Mouse (Mus musculus) CH12.LX (cell line): ENCODE data around the gene Ufd1.

Experiments used
- CHD2 ChIP-seq: IDR thresholded peaks from 2 replicates; pipeline ENCODE4 v1.6.1; 2011; ENCODE audit warnings: low read length, improper control_type of control experiment
- CTCF ChIP-seq, 2 experiments: IDR thresholded peaks in 1 of 2; conservative IDR thresholded peaks in 1 of 2; 2 replicates each; pipeline ENCODE4 v1.5.1; 2011 to 2012; ENCODE audit warnings: low read depth in 2 of 2, low read length in 2 of 2, improper control_type of control experiment in 1 of 2, inconsistent platforms in 1 of 2, mild to moderate bottlenecking in 1 of 2, moderate library complexity in 1 of 2
- IRF4 ChIP-seq: IDR thresholded peaks from 2 replicates; pipeline ENCODE4 v1.6.1; 2014; ENCODE audit warnings: low read depth, mild to moderate bottlenecking, inconsistent platforms, low read length, improper control_type of control experiment
- POLR2AphosphoS2 ChIP-seq: IDR thresholded peaks from 2 replicates; pipeline ENCODE4 v1.6.1; 2011; ENCODE audit warnings: low read depth, low read length, improper control_type of control experiment
- UBTF ChIP-seq: IDR thresholded peaks from 2 replicates; pipeline ENCODE4 v1.6.1; 2012; ENCODE audit warnings: low read depth, mild to moderate bottlenecking, inconsistent platforms, low read length, improper control_type of control experiment, moderate library complexity
- ZKSCAN1 ChIP-seq: IDR thresholded peaks from 2 replicates; pipeline ENCODE4 v1.6.1; 2012; ENCODE audit warnings: low read depth, inconsistent platforms, low read length, improper control_type of control experiment, borderline replicate concordance

DNA sequence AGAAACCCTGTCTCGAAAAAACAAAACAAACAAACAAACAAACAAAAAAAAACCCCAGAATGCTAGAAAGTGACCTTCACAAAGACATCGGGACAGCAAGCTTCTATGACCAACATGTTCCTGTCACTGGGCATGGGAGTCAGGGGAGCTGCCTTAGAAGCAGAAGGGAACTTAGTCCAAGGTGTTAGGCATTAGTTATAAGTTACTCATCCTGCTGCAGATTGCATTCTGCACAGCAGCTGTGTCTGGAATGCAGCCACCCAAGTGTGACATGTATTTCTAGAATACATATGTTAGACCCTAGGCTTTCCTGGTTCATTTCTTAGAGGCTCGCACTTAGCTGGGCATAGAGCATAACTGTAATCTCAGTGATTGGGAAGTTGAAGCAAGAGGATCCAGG lies 17.1 kb downstream of the Ufd1 start:
- TF ChIP-seq CTCF (conservative IDR thresholded peaks at IDR 0.05 in 1 of 2, IDR thresholded peaks at IDR 0.05 in 1 of 2; ENCODE audit: low read depth in 2 of 2, low read length in 2 of 2) (no peak), UBTF (no peak), ZKSCAN1 (no peak), IRF4 (no peak), CHD2 (no peak), POLR2AphosphoS2 (no peak)
